Mouse (Mus musculus) lung, adult 2 months (tissue): ENCODE measurements around the gene Acp4.

Experiments
- CTCF ChIP-seq: fragments of 200-500 bp; IDR thresholded peaks from 2 replicates; pipeline ENCODE4 v1.5.1; 2011; ENCODE audit warnings: mild to moderate bottlenecking, low read length, control low read depth; ENCODE audit not compliant: insufficient read depth
- POLR2A ChIP-seq: fragments of 200-500 bp; IDR thresholded peaks from 2 replicates; pipeline ENCODE4 v1.6.1; 2011; ENCODE audit warnings: low read depth, mild to moderate bottlenecking, control low read depth, low read length, borderline replicate concordance; ENCODE audit errors: extremely low read depth

- no peak for TF ChIP-seq CTCF
- no peak for TF ChIP-seq POLR2A
Observed at GRCm38 (mm10) chr7:44271309-44271708, 14.1 kb upstream of the Acp4 start.
